Mouse (Mus musculus) heart, embryonic 15.5 days (tissue): ENCODE measurements around the gene Klhl32. TPM values are rescaled to one million over a fixed set of nuclear protein-coding genes. Genes with fewer than 3 reads are reported as not detected.

Experiments used
- ATAC-seq: fragments of 200-750 bp; cut with Nextera tagmentation; replicated peaks from 2 replicates; pipeline ENCODE4 v1.8.0; 2017; ENCODE audit warnings: low read depth, moderate TSS enrichment; ENCODE audit not compliant: insufficient number of reproducible peaks, insufficient read depth, low FRiP score
- H3K27ac ChIP-seq: fragments of 300-500 bp; sonication (generic); 2 replicates; pipeline ENCODE4 v1.5.1; 2015; ENCODE audit warnings: mild to moderate bottlenecking, inconsistent platforms
- H3K27me3 ChIP-seq: fragments of 300-500 bp; sonication (generic); 2 replicates; pipeline ENCODE4 v1.6.1; 2015; ENCODE audit warnings: inconsistent platforms
- H3K36me3 ChIP-seq: fragments of 300-500 bp; sonication (generic); 2 replicates; pipeline ENCODE4 v1.6.1; 2015; ENCODE audit warnings: mild to moderate bottlenecking, inconsistent platforms
- H3K4me1 ChIP-seq: fragments of 300-500 bp; sonication (generic); replicated peaks from 2 replicates; pipeline ENCODE4 v1.6.1; 2015; ENCODE audit warnings: inconsistent platforms
- H3K4me2 ChIP-seq: fragments of 300-500 bp; sonication (generic); 2 replicates; pipeline ENCODE4 v1.6.1; 2015; ENCODE audit warnings: inconsistent platforms, mild to moderate bottlenecking, moderate library complexity
- H3K4me3 ChIP-seq: fragments of 300-500 bp; sonication (generic); 2 replicates; pipeline ENCODE4 v1.5.1; 2015; ENCODE audit warnings: mild to moderate bottlenecking, inconsistent platforms
- H3K9ac ChIP-seq: fragments of 300-500 bp; sonication (generic); 2 replicates; pipeline ENCODE4 v1.6.1; 2015; ENCODE audit warnings: mild to moderate bottlenecking, inconsistent platforms
- H3K9me3 ChIP-seq: fragments of 300-500 bp; sonication (generic); replicated peaks from 2 replicates; pipeline ENCODE4 v1.6.1; 2016; ENCODE audit warnings: inconsistent platforms
- WGBS: fragments of 180-500 bp; shearing (Covaris S2); methylation state at CpG from one replicate; pipeline ENCODE4 v1.1.7; 2015; ENCODE audit warnings: mixed read lengths; 5-methylcytosine and 5-hydroxymethylcytosine counted together
- polyA plus RNA-seq: library from polyadenylated mRNA; unstranded; fragments of >200 nt; fragmentation: Nextera tagmentation; extraction: Ambion mirVana; gene quantifications from 2 replicates; pipeline ENCODE4 v1.2.1, GENCODE M21; 2015

Gene Klhl32
- polyA plus RNA-seq, 1 experiment from 2014 or later: 3.5 TPM

DNA sequence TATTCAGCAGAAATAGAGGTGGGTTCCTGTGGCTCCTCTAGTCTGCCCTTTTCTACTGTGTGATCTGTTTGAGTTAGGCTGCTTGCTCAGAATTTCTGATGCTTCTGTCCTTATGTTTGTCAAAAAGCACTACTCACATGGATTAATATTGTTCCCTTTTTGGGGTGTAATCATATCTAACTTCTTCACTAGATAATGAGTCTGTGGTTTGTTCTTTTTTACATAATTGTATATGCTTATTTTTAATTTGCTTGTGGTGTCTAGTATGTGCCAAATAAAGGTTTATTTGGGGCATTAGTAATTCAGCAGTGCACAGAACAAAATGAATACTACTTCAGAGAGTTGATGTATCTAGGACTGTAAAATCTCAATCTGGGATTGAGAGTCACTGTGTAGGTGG lies 256.1 kb downstream of the Klhl32 start:
- H3K27ac ChIP-seq: no peak overlapping the region
- H3K4me1 ChIP-seq: no peaks in the 10 kb centered on the region
- no peak overlapping the region for H3K4me2 ChIP-seq
- no peak for ATAC-seq
- H3K4me3 ChIP-seq: no peak overlapping the region
- no peak overlapping the region for H3K9ac ChIP-seq
- no peaks in the 10 kb centered on the region for H3K9me3 ChIP-seq
- H3K36me3 ChIP-seq: no peaks in the 10 kb centered on the region; the same call in 1 of the 2 replicates
- no peaks in the 10 kb centered on the region for H3K27me3 ChIP-seq

DNA sequence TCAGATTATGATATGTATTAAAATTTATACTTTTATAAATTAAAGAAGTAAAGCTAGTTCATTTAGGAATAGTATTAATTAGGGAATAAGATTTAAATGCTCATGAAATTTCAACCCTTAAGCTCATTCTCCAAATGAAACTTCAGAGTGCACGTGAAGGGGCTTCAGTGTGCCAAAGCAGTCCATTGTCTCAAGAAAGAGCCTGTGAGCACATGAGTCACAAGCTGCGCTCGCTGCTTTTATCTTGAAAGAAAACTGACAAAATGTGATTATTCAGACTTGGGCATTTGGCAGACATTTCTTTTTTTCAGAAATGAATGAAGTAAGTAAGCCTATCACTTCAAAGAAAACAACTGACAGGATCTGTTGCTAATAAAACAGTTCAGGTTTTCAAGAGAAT lies 266.9 kb downstream of the Klhl32 start:
- Histone ChIP-seq H3K27ac (no peak overlapping the region), H3K9me3 (no peaks in the 10 kb centered on the region), H3K4me2 (no peak overlapping the region), H3K4me1 (no peaks in the 10 kb centered on the region), H3K4me3 (no peak overlapping the region), H3K36me3 (no peaks in the 10 kb centered on the region), H3K9ac (no peak overlapping the region), H3K27me3 (no peaks in the 10 kb centered on the region)
- WGBS: 78% methylated on average over 3 of the region's 3 CpGs
- no peak for ATAC-seq

DNA sequence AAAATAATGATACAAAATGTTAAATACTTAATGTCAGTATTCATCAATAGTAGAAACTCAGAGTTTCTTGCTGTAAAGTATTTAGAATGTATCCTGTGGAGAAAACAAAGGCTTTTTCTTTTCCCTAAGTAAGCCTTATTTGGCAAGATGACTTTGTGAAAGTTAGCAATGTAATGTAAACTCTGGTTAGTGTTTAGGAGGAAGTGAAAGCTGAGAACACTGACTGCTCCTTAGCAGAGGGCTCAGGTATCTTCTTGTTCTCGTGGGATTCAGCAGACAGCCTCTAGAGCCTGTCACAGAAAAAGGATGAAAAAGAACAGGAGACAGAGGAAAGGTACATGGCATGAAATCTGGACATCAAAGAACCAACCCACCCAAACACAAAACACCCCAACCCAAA lies 268.6 kb downstream of the Klhl32 start:
- Histone ChIP-seq H3K9ac (no peak overlapping the region), H3K9me3 (no peaks in the 10 kb centered on the region), H3K27me3 (no peaks in the 10 kb centered on the region), H3K4me3 (no peak overlapping the region), H3K4me2 (no peak overlapping the region), H3K36me3 (no peaks in the 10 kb centered on the region), H3K27ac (no peak overlapping the region), H3K4me1 (no peaks in the 10 kb centered on the region)
- ATAC-seq: no peak
- WGBS: 32% methylated on average over 1 of the region's 1 CpGs

DNA sequence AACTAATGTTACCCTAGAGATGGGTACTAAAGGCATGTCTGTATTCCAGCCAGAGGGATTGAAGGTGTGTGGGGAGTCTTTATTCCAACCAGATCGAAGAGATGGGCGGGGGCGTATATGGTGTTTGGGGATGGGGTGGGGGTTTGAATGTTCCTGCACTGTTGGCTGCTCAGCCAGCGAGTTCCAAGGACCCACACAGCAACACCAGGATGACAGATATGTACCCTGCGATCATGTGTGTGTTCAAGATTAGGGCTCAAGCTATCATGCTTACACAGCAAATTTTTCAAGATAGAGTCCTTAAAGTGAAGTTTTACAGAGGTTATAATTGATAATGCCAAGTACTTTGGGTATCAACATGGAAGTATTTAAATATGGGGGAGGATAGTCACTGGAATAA lies 273.3 kb downstream of the Klhl32 start:
- Histone ChIP-seq H3K9ac (no peak overlapping the region), H3K36me3 (no peaks in the 10 kb centered on the region), H3K9me3 (no peaks in the 10 kb centered on the region), H3K4me3 (no peak overlapping the region), H3K27me3 (no peaks in the 10 kb centered on the region), H3K4me1 (no peaks in the 10 kb centered on the region), H3K27ac (no peak overlapping the region), H3K4me2 (no peak overlapping the region)
- ATAC-seq: no peak
- WGBS: 96% methylated on average over 5 of the region's 5 CpGs

DNA sequence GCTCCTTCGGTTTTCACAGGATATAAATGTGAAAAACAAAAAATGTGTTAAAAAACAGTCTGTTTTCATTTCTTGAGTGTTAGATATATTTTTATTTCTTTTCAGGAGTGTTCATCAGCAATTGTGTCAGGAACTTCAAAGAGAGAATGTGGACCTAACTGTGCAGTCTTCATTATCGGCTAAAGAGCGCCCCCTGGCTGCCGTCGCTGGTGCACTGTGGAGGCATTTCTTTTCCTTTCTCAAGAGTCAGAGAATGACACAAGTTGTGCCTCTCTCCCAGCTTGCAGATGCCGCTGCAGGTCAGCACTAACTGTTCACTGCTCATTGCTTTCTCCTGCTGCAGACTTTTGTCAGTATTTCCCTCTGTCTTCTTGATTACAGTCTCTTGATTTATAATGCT lies 276.6 kb downstream of the Klhl32 start:
- Histone ChIP-seq H3K27ac (no peak overlapping the region), H3K36me3 (no peaks in the 10 kb centered on the region), H3K4me1 (no peaks in the 10 kb centered on the region), H3K9me3 (no peaks in the 10 kb centered on the region), H3K4me2 (no peak overlapping the region), H3K27me3 (no peaks in the 10 kb centered on the region), H3K4me3 (no peak overlapping the region), H3K9ac (no peak overlapping the region)
- ATAC-seq: no peak
- 18% methylated on average over 6 of the region's 6 CpGs for WGBS

DNA sequence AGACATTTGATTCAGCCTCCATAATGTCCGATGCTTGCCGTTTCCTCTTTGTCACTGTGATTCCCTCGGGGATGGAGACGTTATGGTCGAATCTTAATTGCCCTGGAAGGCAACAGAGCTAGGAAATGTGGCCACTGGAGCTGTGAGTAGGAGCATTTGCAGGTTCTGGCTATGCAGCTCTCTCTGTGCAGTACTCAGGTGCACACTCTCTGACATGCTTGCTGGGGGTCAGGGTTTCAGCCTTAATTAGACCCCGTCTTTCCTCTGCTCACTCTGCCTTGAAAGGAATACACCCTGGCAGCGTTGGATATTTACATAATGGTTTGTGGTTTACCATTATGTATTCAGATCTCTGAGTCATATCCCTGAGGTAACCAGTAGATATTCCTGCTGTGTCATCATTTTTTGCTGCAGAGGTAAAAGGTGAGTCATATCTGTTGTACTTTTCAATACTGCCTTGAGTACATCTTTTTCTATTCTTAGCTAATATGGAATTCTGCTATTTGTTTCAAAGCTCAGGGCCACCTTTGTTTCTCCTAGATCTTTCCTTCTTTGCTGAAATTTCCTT lies 281.9 kb downstream of the Klhl32 start:
- Histone ChIP-seq H3K36me3 (no peaks in the 10 kb centered on the region), H3K4me3 (no peak overlapping the region), H3K9me3 (no peaks in the 10 kb centered on the region), H3K27me3 (no peaks in the 10 kb centered on the region), H3K9ac (no peak overlapping the region), H3K4me1 (no peaks in the 10 kb centered on the region; the same call in 1 of the 2 replicates), H3K4me2 (no peak overlapping the region), H3K27ac (no peak overlapping the region)
- no peak for ATAC-seq
- WGBS: 86% methylated on average over 7 of the region's 7 CpGs

DNA sequence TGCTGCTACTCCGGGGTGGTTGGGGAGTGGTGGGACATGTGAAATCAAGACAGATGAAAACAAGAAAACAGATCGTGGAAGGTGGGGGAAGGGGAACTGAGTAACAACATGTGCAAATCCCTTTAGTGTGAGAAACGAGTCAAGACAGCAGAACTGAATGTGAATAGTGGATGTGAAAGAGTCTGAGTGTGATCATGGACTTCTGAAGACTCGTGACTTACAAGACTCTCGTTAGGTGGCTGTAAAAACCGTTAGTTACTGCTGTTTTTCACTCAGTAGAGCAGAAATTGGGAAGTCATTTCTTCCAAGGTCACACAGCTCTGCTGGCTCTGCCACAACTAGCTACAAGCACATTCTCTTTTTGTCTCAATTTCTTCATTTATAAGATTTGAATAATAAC lies 282.9 kb downstream of the Klhl32 start:
- H3K4me1 ChIP-seq: no peaks in the 10 kb centered on the region; the same call in 1 of the 2 replicates
- H3K36me3 ChIP-seq: no peaks in the 10 kb centered on the region
- H3K4me3 ChIP-seq: no peak overlapping the region
- no peak overlapping the region for H3K4me2 ChIP-seq
- no peak for ATAC-seq
- H3K27me3 ChIP-seq: no peaks in the 10 kb centered on the region
- WGBS: 68% methylated on average over 6 of the region's 6 CpGs
- no peak overlapping the region for H3K27ac ChIP-seq
- H3K9ac ChIP-seq: no peak overlapping the region
- H3K9me3 ChIP-seq: no peaks in the 10 kb centered on the region

Other genes with a start within 250 kb of the Klhl32 start
- 62.5 and 81.9 TPM in 2 replicates for gene Ndufaf4, start 47.0 kb upstream of the Klhl32 start, polyA plus RNA-seq
- 0.76 and 0.98 TPM in 2 replicates for gene Gpr63, start 115.3 kb upstream of the Klhl32 start, polyA plus RNA-seq